Mouse (Mus musculus) midbrain, embryonic 15.5 days (tissue): ENCODE measurements at regions not wholly inside any gene's neighbourhood (a gene's known extent, or its start where the extent isn't known, plus 50 kb on each side); places are given as distances from the start of the nearest gene placed in this dataset.

Source experiments
- ATAC-seq: fragments of 200-750 bp; cut with Nextera tagmentation; replicated peaks from 2 replicates; pipeline ENCODE4 v1.8.0; 2017; ENCODE audit warnings: moderate TSS enrichment
- H3K27ac ChIP-seq: fragments of 300-500 bp; sonication (generic); 2 replicates; pipeline ENCODE4 v1.5.1; 2015; ENCODE audit warnings: mild to moderate bottlenecking, inconsistent platforms
- H3K27me3 ChIP-seq: fragments of 300-500 bp; sonication (generic); replicated peaks from 2 replicates; pipeline ENCODE4 v1.6.1; 2015; ENCODE audit warnings: inconsistent platforms
- H3K36me3 ChIP-seq: fragments of 300-500 bp; sonication (generic); replicated peaks from 2 replicates; pipeline ENCODE4 v1.6.1; 2015; ENCODE audit warnings: inconsistent platforms
- H3K4me1 ChIP-seq: fragments of 300-500 bp; sonication (generic); 2 replicates; pipeline ENCODE4 v1.6.1; 2015; ENCODE audit warnings: inconsistent platforms
- H3K4me2 ChIP-seq: fragments of 300-500 bp; sonication (generic); 2 replicates; pipeline ENCODE4 v1.6.1; 2015; ENCODE audit warnings: inconsistent platforms, mild to moderate bottlenecking, moderate library complexity
- H3K4me3 ChIP-seq: fragments of 300-500 bp; sonication (generic); 2 replicates; pipeline ENCODE4 v1.5.1; 2015; ENCODE audit warnings: mild to moderate bottlenecking, inconsistent platforms
- H3K9ac ChIP-seq: fragments of 300-500 bp; sonication (generic); 2 replicates; pipeline ENCODE4 v1.6.1; 2015; ENCODE audit warnings: mild to moderate bottlenecking, inconsistent platforms
- H3K9me3 ChIP-seq: fragments of 300-500 bp; sonication (generic); 2 replicates; pipeline ENCODE4 v1.6.1; 2016; ENCODE audit warnings: inconsistent platforms
- WGBS: fragments of 180-500 bp; shearing (Covaris S2); methylation state at CpG from one replicate; pipeline ENCODE4 v1.1.7; 2015; ENCODE audit warnings: mixed read lengths; 5-methylcytosine and 5-hydroxymethylcytosine counted together

DNA sequence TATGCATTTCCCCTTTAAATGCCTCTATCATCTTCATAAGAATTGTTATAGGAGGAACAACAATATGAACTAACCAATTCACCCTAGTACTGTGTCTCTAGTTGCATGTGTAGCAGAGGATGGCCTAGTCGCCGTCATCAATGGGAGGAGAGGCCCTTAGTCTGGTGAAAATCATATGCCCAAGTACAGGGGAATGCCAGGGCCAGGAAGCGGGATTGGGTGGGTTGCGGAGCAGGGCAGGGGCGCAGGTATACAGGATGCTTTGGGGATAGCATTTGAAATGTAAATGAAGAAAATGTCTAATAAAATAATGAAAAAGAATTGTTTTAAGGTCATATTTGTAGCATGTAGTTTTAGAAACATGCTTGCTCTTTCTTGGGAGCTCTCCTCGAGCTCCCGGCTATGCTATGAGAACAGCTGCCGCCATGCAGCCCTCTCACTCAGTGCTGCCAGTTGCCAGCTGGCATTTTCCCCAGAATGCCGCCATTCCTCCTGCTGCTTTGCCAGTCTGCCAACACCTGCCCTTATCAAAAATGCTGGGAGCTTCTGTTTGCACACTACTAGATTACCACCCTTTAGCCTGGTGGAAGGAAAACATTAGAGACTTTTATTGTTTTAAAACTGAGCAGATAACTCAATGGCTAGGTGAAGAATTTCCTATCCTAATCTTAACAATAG lies 848.9 kb downstream of the Brinp3 start:
- Histone ChIP-seq H3K4me2 (no peak overlapping the region), H3K4me3 (no peak overlapping the region), H3K9me3 (no peaks in the 10 kb centered on the region), H3K9ac (no peak overlapping the region), H3K27me3 (no peaks in the 10 kb centered on the region), H3K36me3 (no peaks in the 10 kb centered on the region), H3K27ac (no peak overlapping the region), H3K4me1 (no peaks in the 10 kb centered on the region)
- no peak for ATAC-seq
- WGBS: 90% methylated on average over 9 of the region's 9 CpGs

DNA sequence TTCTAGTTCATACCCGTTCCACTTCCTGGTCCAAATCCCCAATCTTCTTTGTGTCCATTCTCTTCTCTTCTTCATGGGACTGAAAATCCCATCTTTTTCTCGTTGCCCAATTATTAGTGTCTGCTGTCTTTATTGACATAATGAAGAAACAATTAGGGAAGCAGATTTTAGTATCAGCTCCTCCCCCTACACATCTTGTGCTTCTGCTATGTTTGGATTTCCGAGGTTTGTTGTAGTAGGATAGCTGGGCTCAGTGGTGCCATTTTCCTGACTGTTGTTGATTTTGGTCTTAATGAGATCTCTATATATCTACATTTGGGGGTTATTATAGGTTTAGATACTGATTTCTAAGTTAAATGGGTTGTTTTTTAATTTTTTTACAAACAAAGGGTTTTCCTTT lies 849.5 kb downstream of the Brinp3 start:
- ATAC-seq: no peak
- WGBS: 86% methylated on average over 3 of the region's 3 CpGs
- H3K36me3 ChIP-seq: no peaks in the 10 kb centered on the region
- no peak overlapping the region for H3K4me2 ChIP-seq
- no peak overlapping the region for H3K4me3 ChIP-seq
- H3K9me3 ChIP-seq: no peaks in the 10 kb centered on the region
- no peaks in the 10 kb centered on the region for H3K27me3 ChIP-seq
- H3K4me1 ChIP-seq: no peaks in the 10 kb centered on the region
- H3K9ac ChIP-seq: no peak overlapping the region
- H3K27ac ChIP-seq: no peak overlapping the region
